Mouse (Mus musculus) myocyte (in vitro differentiated cells): ENCODE measurements around the gene Rpp25l. TPM values are rescaled to one million over a fixed set of nuclear protein-coding genes. Genes with fewer than 3 reads are reported as not detected.

Experiments used
- H3K27me3 ChIP-seq: one replicate; pipeline ENCODE4 v1.6.1; 2011; ENCODE audit not compliant: control insufficient read depth, insufficient read depth, insufficient read length
- H3K36me3 ChIP-seq: one replicate; pipeline ENCODE4 v1.6.1; 2011; ENCODE audit not compliant: control insufficient read depth, insufficient read depth
- H3K4me2 ChIP-seq: one replicate; pipeline ENCODE4 v1.6.1; 2011; ENCODE audit warnings: low read depth, control low read depth
- H3K4me3 ChIP-seq: one replicate; pipeline ENCODE4 v1.5.1; 2011; ENCODE audit warnings: mild to moderate bottlenecking, control low read depth, moderate library complexity
- H3K79me2 ChIP-seq: one replicate; pipeline ENCODE4 v1.6.1; 2011; ENCODE audit not compliant: control insufficient read depth, insufficient read depth
- H3ac ChIP-seq: one replicate; pipeline ENCODE4 v1.6.1; 2011; ENCODE audit not compliant: control insufficient read depth, insufficient read length
- CEBPB ChIP-seq: IDR thresholded peaks from 2 replicates; pipeline ENCODE4 v1.6.1; 2011; ENCODE audit warnings: mild to moderate bottlenecking, moderate library complexity; ENCODE audit not compliant: poor library complexity, insufficient read depth, severe bottlenecking
- E2F4 ChIP-seq: IDR thresholded peaks from one replicate; pipeline ENCODE4 v1.6.1; 2011; ENCODE audit warnings: mild to moderate bottlenecking, control low read depth, moderate library complexity; ENCODE audit not compliant: insufficient read depth
- MAX ChIP-seq: IDR thresholded peaks from one replicate; pipeline ENCODE4 v1.6.1; 2011; ENCODE audit warnings: low read depth, mild to moderate bottlenecking, control low read depth
- MYOD1 ChIP-seq, 3 experiments: IDR thresholded peaks; one replicate each; pipeline ENCODE4 v1.6.1; 2011; ENCODE audit warnings: control low read depth in 2 of 3, low read depth in 2 of 3, mild to moderate bottlenecking in 2 of 3, moderate library complexity in 1 of 3; ENCODE audit not compliant: insufficient read length in 2 of 3, control insufficient read depth in 1 of 3
- MYOG ChIP-seq, 3 experiments: IDR thresholded peaks; one replicate each; pipeline ENCODE4 v1.6.1; 2011; ENCODE audit warnings: control low read depth in 2 of 3, low read depth in 2 of 3, mild to moderate bottlenecking in 2 of 3; ENCODE audit not compliant: insufficient read length in 2 of 3, control insufficient read depth in 1 of 3, insufficient read depth in 1 of 3
- POLR2A ChIP-seq: IDR thresholded peaks from one replicate; pipeline ENCODE4 v1.6.1; 2011; ENCODE audit warnings: low read depth, mild to moderate bottlenecking, control low read depth, moderate library complexity; ENCODE audit not compliant: insufficient read length
- POLR2AphosphoS2 ChIP-seq: IDR thresholded peaks from one replicate; pipeline ENCODE4 v1.6.1; 2011; ENCODE audit warnings: low read depth, control low read depth; ENCODE audit not compliant: insufficient read length
- REST ChIP-seq: IDR thresholded peaks from one replicate; pipeline ENCODE4 v1.6.1; 2011; ENCODE audit warnings: mild to moderate bottlenecking, control low read depth, moderate library complexity; ENCODE audit not compliant: insufficient read depth, insufficient read length
- SRF ChIP-seq: IDR thresholded peaks from one replicate; pipeline ENCODE4 v1.6.1; 2011; ENCODE audit warnings: low read depth; ENCODE audit not compliant: control insufficient read depth, insufficient read length
- TCF12 ChIP-seq: IDR thresholded peaks from one replicate; pipeline ENCODE4 v1.6.1; 2011; ENCODE audit warnings: mild to moderate bottlenecking, control low read depth; ENCODE audit not compliant: poor library complexity, insufficient read depth, severe bottlenecking
- TCF3 ChIP-seq: IDR thresholded peaks from one replicate; pipeline ENCODE4 v1.6.1; 2011; ENCODE audit warnings: low read depth, control low read depth; ENCODE audit not compliant: insufficient read length
- USF1 ChIP-seq: IDR thresholded peaks from one replicate; pipeline ENCODE4 v1.6.1; 2011; ENCODE audit warnings: low read depth, mild to moderate bottlenecking, control low read depth, moderate library complexity
- polyA plus RNA-seq: library from polyadenylated mRNA; unstranded; fragments of >200 nt; fragmentation: generic; extraction: Trizol; gene quantifications from one replicate; pipeline ENCODE4 v1.2.1, GENCODE M21; 2012; ENCODE audit warnings: missing spikeins

Gene Rpp25l
- polyA plus RNA-seq, 1 experiment, result 43.8 TPM

GRCm38 (mm10) chr4:41744131-41744530 is 30.8 kb upstream of the Rpp25l start:
- Histone ChIP-seq H3ac (no peak overlapping the region), H3K27me3 (peaks cover 8% of the 10 kb centered on the region), H3K4me3 (no peak overlapping the region), H3K79me2 (peaks cover 14% of the 10 kb centered on the region), H3K36me3 (no peaks in the 10 kb centered on the region), H3K4me2 (no peak overlapping the region)
- TF ChIP-seq MYOD1 (IDR thresholded peaks at IDR 0.05; ENCODE audit: control insufficient read depth in 1 of 3, insufficient read length in 2 of 3, low read depth in 2 of 3), result no peak
- no peak for TF ChIP-seq USF1
- TF ChIP-seq MYOG (IDR thresholded peaks at IDR 0.05; ENCODE audit: control insufficient read depth in 1 of 3, insufficient read depth in 1 of 3, insufficient read length in 2 of 3, low read depth in 2 of 3), result no peak
- TF ChIP-seq TCF12, result no peak
- no peak for TF ChIP-seq REST
- no peak for TF ChIP-seq POLR2AphosphoS2
- no peak for TF ChIP-seq SRF

GRCm38 (mm10) chr4:41741158-41741560 is 27.8 kb upstream of the Rpp25l start:
- H3ac ChIP-seq, result peak overlapping the region; percentile 20

GRCm38 (mm10) chr4:41740380-41741157 is 27.2 kb upstream of the Rpp25l start:
- Histone ChIP-seq H3K79me2 (peaks cover 14% of the 10 kb centered on the region), H3K4me3 (peak overlapping the region; percentile 60), H3K4me2 (peak overlapping the region; percentile 69), H3K36me3 (no peaks in the 10 kb centered on the region), H3ac (peak overlapping the region; percentile 20), H3K27me3 (no peaks in the 10 kb centered on the region)
- TF ChIP-seq MAX, result peak; percentile 41
- no peak for TF ChIP-seq USF1

More at GRCm38 (mm10) chr4:41741158-41741560, 27.8 kb upstream of the Rpp25l start:
- Histone ChIP-seq H3K36me3 (no peaks in the 10 kb centered on the region), H3K27me3 (no peaks in the 10 kb centered on the region), H3K79me2 (peaks cover 14% of the 10 kb centered on the region), H3K4me3 (peak overlapping the region; percentile 60), H3K4me2 (peak overlapping the region; percentile 72)
- peak; percentile 99 for TF ChIP-seq POLR2A
- peak; percentile 99 for TF ChIP-seq POLR2AphosphoS2
- TF ChIP-seq MYOD1 (IDR thresholded peaks at IDR 0.05; ENCODE audit: control insufficient read depth in 1 of 3, insufficient read length in 2 of 3, low read depth in 2 of 3), result no peak

- Histone ChIP-seq H3K27me3 (no peaks in the 10 kb centered on the region), H3K4me2 (peak overlapping the region; percentile 69), H3ac (no peak overlapping the region), H3K79me2 (peaks cover 14% of the 10 kb centered on the region), H3K4me3 (peak overlapping the region; percentile 60), H3K36me3 (no peaks in the 10 kb centered on the region)
- TF ChIP-seq POLR2A (no peak), MYOD1 (IDR thresholded peaks at IDR 0.05; ENCODE audit: control insufficient read depth in 1 of 3, insufficient read length in 2 of 3, low read depth in 2 of 3) (no peak), MYOG (IDR thresholded peaks at IDR 0.05; ENCODE audit: control insufficient read depth in 1 of 3, insufficient read depth in 1 of 3, insufficient read length in 2 of 3, low read depth in 2 of 3) (no peak), E2F4 (no peak), REST (no peak), TCF3 (no peak), CEBPB (no peak), POLR2AphosphoS2 (no peak), SRF (no peak), TCF12 (no peak), MAX (no peak), USF1 (no peak)
Measured at GRCm38 (mm10) chr4:41739260-41739659, 25.9 kb upstream of the Rpp25l start.

GRCm38 (mm10) chr4:41738256-41738603 is 24.9 kb upstream of the Rpp25l start:
- peaks cover 2% of the 10 kb centered on the region for H3K27me3 ChIP-seq
- no peak overlapping the region for H3ac ChIP-seq
- peak overlapping the region; percentile 63 for H3K4me2 ChIP-seq
- no peak overlapping the region for H3K4me3 ChIP-seq
- no peak for TF ChIP-seq USF1
- TF ChIP-seq E2F4, result no peak
- TF ChIP-seq POLR2AphosphoS2, result no peak
- TF ChIP-seq MAX, result no peak
- no peak for TF ChIP-seq SRF
- TF ChIP-seq TCF3, result no peak
- no peak for TF ChIP-seq CEBPB
- TF ChIP-seq MYOG (IDR thresholded peaks at IDR 0.05; ENCODE audit: control insufficient read depth in 1 of 3, insufficient read depth in 1 of 3, insufficient read length in 2 of 3, low read depth in 2 of 3), result no peak
- TF ChIP-seq REST, result no peak
- TF ChIP-seq POLR2A, result no peak
- H3K36me3 ChIP-seq, result no peaks in the 10 kb centered on the region
- peaks cover 14% of the 10 kb centered on the region for H3K79me2 ChIP-seq
